Mouse (Mus musculus) midbrain, embryonic 14.5 days (tissue): ENCODE measurements at regions not wholly inside any gene's neighbourhood (a gene's known extent, or its start where the extent isn't known, plus 50 kb on each side); places are given as distances from the start of the nearest gene placed in this dataset.

Experiments
- ATAC-seq: fragments of 200-750 bp; cut with Nextera tagmentation; 2 replicates; pipeline ENCODE4 v1.8.0; 2017; ENCODE audit warnings: moderate number of reproducible peaks, moderate library complexity; ENCODE audit not compliant: low FRiP score, low TSS enrichment
- DNase-seq: peaks from one replicate; pipeline ENCODE4 v3.0.0-alpha.2; 2015
- H3K27ac ChIP-seq: fragments of 300-500 bp; sonication (generic); replicated peaks from 2 replicates; pipeline ENCODE4 v1.5.1; 2014; ENCODE audit warnings: mild to moderate bottlenecking, low read depth, low read length, moderate library complexity
- H3K27me3 ChIP-seq: fragments of 300-500 bp; sonication (generic); 2 replicates; pipeline ENCODE4 v1.6.1; 2014; ENCODE audit warnings: low read length, control low read depth, mixed read lengths; ENCODE audit not compliant: control insufficient read depth, insufficient read depth
- H3K36me3 ChIP-seq: fragments of 300-500 bp; sonication (generic); 2 replicates; pipeline ENCODE4 v1.6.1; 2014; ENCODE audit warnings: low read length, control low read depth; ENCODE audit not compliant: control insufficient read depth, insufficient read depth
- H3K4me1 ChIP-seq: fragments of 300-500 bp; sonication (generic); 2 replicates; pipeline ENCODE4 v1.6.1; 2014; ENCODE audit warnings: mild to moderate bottlenecking, antibody characterized with exemption, low read length, control low read depth; ENCODE audit not compliant: control insufficient read depth, insufficient read depth
- H3K4me2 ChIP-seq: fragments of 300-500 bp; sonication (generic); 2 replicates; pipeline ENCODE4 v1.6.1; 2014; ENCODE audit warnings: mild to moderate bottlenecking, low read length, moderate library complexity
- H3K4me3 ChIP-seq: fragments of 300-500 bp; sonication (generic); replicated peaks from 2 replicates; pipeline ENCODE4 v1.5.1; 2014; ENCODE audit warnings: low read depth, low read length
- H3K9ac ChIP-seq: fragments of 300-500 bp; sonication (generic); replicated peaks from 2 replicates; pipeline ENCODE4 v1.6.1; 2014; ENCODE audit warnings: mild to moderate bottlenecking, low read length, moderate library complexity
- H3K9me3 ChIP-seq: fragments of 300-500 bp; sonication (generic); 2 replicates; pipeline ENCODE4 v1.6.1; 2016; ENCODE audit warnings: low read length, control low read depth, mixed read lengths; ENCODE audit not compliant: control insufficient read depth
- WGBS: fragments of 180-500 bp; shearing (Covaris S2); extraction: QIAGEN DNeasy Blood & Tissue Kit; methylation state at CpG from one replicate; pipeline ENCODE4 v1.1.7; 2014; 5-methylcytosine and 5-hydroxymethylcytosine counted together

DNA sequence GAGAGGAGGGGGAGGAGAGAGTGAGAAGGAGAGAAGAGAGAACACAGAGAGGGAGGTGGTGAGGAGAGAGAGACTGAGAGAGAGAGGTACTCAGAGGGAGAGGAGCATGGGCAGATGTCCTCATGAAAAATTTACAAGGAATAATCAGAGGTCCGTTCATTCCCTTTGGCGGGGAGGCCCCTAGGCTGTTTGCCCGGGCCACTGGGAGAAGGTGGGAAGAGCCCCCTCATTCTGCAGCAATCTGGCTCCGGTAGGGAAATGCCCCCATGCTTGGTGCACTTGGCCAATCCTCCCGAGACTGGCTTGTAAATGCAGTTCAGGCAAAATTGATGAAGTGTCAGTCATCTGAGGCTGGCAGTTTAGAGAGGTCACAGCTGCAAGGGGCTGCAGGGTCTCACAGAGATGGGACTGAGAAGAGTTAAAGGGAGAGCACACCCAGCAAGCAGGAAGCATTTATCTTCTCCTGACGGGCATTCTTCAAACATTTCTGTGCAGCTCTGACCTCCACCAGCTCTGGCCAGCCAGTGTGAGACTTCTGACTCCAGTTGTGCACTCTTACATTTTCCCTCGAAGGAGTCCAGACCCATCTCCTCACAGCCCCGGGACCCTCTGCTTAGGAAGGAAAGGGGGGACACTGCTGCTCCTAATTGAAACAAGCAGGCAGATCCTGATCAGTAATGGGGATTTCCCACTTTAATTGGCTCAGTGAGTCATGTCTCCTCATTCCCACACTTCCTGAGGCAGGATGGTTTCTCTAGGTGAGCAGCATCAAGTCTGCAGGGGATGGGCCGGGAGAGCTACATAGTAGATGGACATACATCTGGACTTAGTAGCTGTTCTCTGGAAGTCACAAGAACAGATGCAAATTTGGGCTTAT, 65.5 kb downstream of the Cmpk2 start:
- peak; percentile 70 for ATAC-seq
- no peaks in the 10 kb centered on the region for H3K36me3 ChIP-seq
- 0 out of 2 replicates have a peak overlapping the region, but pooled peaks have one; percentile 6 for H3K4me3 ChIP-seq
- H3K4me1 ChIP-seq: peaks cover 14% of the 10 kb centered on the region
- peak overlapping the region; percentile 79 for H3K27ac ChIP-seq
- H3K9me3 ChIP-seq: no peaks in the 10 kb centered on the region
- H3K9ac ChIP-seq: peak overlapping the region; percentile 17; the same call in 1 of the 2 replicates
- WGBS: 16% methylated on average over 9 of the region's 9 CpGs
- no peaks in the 10 kb centered on the region for H3K27me3 ChIP-seq
- peak; percentile 76 for DNase-seq
- H3K4me2 ChIP-seq: peak overlapping the region; percentile 37

DNA sequence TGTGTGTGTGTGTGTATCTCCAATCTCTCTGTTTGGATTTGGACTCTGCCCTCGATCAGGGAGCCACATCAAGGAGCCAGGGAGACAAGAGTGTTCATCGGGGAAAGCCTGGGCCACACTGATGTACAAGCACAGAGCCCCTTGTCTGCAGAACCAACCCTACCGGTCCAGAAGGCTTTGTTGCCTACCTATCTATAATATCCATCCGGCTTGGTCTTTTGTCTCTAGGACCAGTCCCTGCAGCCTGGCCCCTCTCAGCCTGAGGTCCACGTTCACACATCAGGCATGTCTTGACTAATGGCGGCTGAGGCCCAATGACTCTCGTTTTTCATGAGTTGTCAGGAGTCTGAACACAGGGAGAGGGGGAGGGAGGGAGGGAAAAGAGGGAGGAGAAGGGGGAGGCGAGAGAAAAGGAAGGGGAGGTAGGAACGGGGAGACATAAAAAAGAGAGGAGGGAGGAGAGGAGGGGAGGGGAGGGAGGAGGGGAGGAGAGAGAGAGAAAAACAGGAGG, 64.7 kb downstream of the Cmpk2 start:
- no peaks in the 10 kb centered on the region for H3K9me3 ChIP-seq
- H3K9ac ChIP-seq: no peak overlapping the region; the same call in 1 of the 2 replicates
- H3K27ac ChIP-seq: peak overlapping the region; percentile 79
- peaks cover 14% of the 10 kb centered on the region for H3K4me1 ChIP-seq
- WGBS: 18% methylated on average over 9 of the region's 9 CpGs
- H3K27me3 ChIP-seq: no peaks in the 10 kb centered on the region
- H3K4me3 ChIP-seq: no peak overlapping the region
- DNase-seq: peak; percentile 71
- H3K4me2 ChIP-seq: peak overlapping the region; percentile 37
- H3K36me3 ChIP-seq: no peaks in the 10 kb centered on the region
- peak; percentile 59; the same call in 1 of the 2 replicates for ATAC-seq

DNA sequence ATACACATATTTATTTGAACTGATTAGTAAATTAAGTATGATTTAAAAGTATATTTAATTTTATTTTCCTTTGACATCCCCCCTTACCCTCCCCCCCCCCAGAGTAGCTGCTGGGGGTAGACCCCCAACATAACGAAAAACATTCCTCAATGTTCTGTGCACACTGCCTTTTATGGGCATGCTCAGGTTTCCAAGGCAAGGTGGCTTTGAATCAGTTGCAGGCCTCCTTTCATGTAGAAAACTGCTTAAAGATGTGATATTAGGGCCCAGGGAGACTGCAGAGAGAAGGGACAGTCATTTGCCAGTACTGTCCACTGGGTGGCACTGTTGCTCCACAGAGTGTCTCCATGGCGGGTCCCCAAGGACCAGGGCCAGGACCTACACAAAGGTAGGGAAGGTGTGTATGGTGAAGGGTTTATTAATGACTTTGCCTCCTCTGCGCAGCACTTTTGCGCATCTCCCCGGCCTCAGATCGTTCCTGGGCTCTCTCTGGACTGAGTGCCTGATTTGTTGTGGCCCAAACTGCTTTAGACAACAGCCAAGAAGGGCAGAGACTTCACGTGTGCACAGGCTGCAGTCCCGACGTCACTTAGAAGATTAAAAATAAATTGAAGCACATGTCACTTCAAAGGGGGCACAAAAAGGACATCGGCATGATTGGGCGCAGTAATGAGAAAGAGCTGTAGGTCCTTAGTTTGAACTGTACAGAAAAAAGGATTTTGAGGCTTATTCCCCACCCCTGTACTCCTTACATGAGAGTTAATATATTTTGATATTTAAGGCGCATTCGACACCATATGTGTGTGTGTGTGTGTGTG, 64.0 kb downstream of the Cmpk2 start:
- 26% methylated on average over 13 of the region's 13 CpGs for WGBS
- H3K9ac ChIP-seq: no peak overlapping the region; the same call in 1 of the 2 replicates
- no peaks in the 10 kb centered on the region for H3K27me3 ChIP-seq
- no peak overlapping the region for H3K4me3 ChIP-seq
- H3K27ac ChIP-seq: peak overlapping the region; percentile 79
- H3K36me3 ChIP-seq: no peaks in the 10 kb centered on the region
- H3K9me3 ChIP-seq: no peaks in the 10 kb centered on the region
- peak; percentile 79 for ATAC-seq
- H3K4me2 ChIP-seq: peak overlapping the region; percentile 37
- DNase-seq: peak; percentile 95
- H3K4me1 ChIP-seq: peaks cover 14% of the 10 kb centered on the region

DNA sequence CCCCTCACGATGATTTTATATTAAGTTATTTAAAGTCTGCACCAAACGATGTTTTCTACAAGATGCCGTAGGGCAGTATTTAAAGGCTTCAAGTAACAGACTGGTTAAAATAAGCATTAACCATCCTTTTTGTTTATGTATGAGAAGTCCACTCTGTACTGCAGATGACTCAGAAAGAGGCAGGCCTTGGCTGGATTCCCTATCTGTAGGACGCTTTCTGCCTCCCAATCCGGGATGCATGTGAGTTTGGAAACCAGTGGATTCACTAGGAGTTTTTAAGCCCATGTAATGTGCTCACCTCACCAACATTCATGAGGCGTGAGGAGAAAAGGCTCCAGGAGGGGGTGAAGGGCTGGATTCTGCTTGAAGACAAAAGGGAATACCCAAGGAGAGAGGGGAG, 63.1 kb downstream of the Cmpk2 start:
- ATAC-seq: no peak
- Histone ChIP-seq H3K4me2 (no peak overlapping the region), H3K4me3 (no peak overlapping the region), H3K27me3 (no peaks in the 10 kb centered on the region), H3K36me3 (no peaks in the 10 kb centered on the region), H3K9me3 (no peaks in the 10 kb centered on the region), H3K9ac (no peak overlapping the region), H3K27ac (no peak overlapping the region), H3K4me1 (peaks cover 14% of the 10 kb centered on the region)
- WGBS: 91% methylated on average over 6 of the region's 6 CpGs
- DNase-seq: no peak
